Mouse (Mus musculus): ENCODE measurements around the gene Specc1l.

DNA sequence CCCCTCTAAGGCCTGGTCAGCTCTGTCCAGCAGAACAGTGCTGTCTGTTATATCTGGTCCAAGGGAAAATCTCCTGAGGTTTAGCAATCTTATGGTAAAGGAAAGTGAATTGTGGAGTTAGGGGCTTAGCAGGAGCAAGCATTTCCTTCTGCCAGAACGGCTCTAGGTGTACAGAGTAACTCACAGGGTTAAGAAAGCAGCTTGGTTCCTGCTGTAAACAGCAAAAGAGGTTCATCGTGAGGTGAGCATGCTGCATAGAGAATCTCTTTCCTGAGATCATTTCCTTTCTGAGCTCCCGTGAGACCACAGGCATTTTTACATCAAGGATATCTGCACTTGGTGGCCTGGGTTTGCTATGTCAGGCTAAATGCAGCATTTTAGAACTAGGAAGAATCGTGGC is 83.1 kb downstream of the Specc1l start:
- no peak for TF ChIP-seq POLR2A (IDR thresholded peaks at IDR 0.05; ENCODE audit: insufficient read depth, low read depth, low read length)
- TF ChIP-seq CTCF (IDR thresholded peaks at IDR 0.05) = no peak
- TF ChIP-seq EP300 (IDR thresholded peaks at IDR 0.05; ENCODE audit: insufficient read depth, low read depth, low read length) = no peak

Data from heart, adult 2 months (tissue).